Mouse (Mus musculus) retina, adult 2 months (tissue): ENCODE data around the gene C5ar2.
"Not testable (repeated sequence)": the region's sequence is repeated elsewhere in the genome, so short reads cannot be mapped to it uniquely, and the experiment has no call there.

Source experiments
- DNase-seq: peaks from one replicate; pipeline ENCODE4 v3.0.0-alpha.2; 2012; ENCODE audit warnings: low read depth, low spot score

Gene C5ar2

DNA sequence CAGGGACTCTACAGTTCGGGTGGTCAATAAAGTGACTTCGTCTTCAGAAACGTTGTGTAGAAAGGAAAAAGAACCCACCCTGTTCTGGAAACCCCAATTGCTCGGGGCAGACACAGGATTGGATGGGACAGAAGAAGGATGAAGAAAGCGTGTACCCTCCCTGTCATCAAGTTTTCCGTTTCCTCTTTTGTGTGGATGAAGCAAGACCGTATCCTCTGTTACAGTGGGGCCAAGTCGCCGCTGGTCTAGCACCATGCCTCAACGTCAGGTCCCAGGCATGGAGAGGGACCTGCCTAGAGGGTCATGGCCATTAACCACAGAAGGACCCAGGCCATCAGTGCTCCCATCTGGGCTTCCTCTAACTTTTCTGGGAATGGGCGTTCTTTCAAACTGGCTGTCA lies 13.9 kb upstream of the C5ar2 start:
- no peak for DNase-seq

DNA sequence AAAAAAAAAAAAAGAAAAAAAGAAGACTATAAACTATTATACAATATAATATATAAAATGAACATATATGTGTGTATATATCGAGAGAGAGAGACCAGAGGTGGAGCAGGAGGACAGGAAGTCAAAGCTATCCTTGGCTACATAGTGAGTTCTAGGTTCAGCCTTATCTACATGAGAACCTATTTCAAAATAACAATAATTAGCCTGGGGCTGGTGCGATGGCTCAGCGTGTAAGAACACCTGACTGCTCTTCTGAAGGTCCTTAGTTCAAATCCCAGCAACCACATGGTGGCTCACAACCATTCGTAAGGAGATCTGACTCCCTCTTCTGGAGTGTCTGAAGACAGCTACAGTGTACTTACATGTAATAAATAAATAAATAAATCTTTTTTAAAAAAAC lies 12.0 kb upstream of the C5ar2 start:
- DNase-seq = not testable (repeated sequence)

DNA sequence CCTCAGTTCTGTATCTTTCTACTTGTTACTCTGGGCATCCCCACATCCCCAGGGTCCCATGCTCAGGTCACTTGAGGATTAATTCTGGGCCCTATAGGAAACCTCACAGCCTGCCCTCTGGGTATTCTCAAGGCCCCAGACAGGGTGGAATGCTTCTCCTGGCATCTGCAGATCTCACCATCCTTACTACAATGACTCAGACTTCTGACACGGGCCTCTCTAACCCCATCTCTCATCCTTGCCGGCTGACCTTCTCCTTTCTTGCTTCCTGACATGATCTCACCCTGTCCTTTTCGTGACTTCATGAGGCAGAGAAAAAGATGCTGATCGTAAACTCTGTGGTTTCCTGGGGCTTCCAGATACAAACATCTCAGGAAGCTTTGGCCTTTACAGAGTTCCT lies 10.2 kb upstream of the C5ar2 start:
- no peak for DNase-seq

DNA sequence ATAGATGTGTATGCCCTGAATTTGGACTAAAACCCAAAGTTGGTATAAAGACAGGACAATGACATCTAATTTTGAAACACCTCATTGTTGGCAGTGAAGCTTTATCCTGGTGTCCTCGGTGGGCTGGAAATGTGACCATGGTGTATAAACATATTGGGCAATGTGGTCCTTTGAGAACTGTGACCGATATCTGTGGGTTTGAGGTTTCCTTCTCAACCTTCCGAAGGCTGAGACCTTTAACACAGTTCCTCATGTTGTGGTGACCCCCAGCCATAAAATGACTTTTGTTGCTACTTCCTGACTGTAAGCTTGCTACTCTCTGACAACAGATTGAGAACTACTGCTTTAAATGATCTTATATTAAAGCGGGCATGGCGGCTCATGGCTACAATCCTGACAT lies 6.7 kb upstream of the C5ar2 start:
- no peak for DNase-seq

DNA sequence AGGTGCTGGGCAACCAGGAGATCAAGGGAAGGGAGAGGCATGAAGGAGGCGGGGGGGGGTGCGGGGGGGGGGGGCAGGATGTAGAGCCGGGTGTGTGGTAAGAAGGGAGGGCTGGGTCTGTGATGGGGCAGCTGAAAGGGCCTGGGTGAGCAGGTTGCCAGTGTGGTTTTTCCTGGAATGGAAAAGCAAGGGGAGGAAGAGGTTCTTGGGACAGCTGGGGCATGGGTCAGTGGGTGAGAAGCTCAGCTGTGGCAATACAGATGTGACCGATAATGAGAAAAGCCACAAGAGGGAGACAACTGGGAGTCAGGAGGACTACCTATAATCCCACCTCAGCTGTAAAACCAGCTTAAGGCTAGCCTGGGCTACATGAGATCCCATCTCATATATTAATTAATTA lies 2.0 kb upstream of the C5ar2 start:
- DNase-seq = no peak

DNA sequence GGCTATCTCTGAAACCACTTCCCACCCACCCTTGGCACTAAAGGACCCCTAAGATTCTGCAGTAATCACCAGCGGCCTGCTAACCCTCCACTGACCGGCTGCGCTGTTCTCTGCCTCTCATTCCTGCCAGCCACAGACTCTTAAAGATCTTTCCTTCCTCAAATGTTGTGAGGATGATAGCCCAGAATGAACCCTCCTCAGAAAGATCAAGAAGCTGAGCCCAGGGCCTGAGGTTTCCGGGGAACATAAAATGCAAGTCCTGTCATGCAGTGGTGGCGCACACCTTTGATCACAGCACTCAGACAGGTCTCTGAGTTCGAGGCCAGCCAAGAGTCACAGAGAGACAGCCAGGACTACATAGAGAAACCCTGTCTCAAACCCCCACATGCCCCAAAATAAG lies 1.8 kb downstream of the C5ar2 start:
- DNase-seq = no peak

DNA sequence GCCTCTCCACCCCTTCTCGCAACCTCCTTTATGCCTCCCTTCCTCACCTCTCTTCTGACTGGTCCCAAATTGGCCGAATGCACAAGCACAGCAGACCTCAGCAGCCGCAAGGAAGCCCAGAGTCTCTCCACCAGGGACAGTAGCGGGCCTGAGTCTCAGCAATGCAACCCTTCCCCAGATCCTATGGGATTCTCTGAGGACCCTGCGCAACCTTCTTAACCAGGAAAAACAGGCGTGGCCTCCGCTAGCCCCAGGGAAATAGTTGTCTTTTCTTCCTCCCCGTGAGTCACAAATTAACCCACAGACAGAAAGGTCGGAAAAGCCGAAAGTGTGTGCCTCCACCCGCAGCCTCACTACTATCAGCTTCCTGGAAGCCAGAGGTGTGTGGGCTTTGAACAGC lies 2.2 kb downstream of the C5ar2 start:
- no peak for DNase-seq

DNA sequence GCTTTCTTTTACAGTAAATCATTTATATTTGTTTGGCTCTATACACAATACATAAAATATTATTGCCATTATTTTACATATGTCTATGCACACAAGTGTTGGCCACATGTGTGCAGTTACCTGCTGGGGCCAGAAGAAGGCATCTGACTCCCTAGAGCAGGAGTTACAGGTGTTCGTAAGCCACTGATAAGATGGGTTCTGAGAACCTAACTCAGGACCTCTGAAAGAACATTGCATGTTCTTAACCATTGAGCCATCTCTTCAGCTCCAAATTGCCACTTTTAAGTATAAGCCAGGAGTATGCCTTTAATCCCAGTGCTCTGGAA lies 3.0 kb downstream of the C5ar2 start:
- no peak for DNase-seq

DNA sequence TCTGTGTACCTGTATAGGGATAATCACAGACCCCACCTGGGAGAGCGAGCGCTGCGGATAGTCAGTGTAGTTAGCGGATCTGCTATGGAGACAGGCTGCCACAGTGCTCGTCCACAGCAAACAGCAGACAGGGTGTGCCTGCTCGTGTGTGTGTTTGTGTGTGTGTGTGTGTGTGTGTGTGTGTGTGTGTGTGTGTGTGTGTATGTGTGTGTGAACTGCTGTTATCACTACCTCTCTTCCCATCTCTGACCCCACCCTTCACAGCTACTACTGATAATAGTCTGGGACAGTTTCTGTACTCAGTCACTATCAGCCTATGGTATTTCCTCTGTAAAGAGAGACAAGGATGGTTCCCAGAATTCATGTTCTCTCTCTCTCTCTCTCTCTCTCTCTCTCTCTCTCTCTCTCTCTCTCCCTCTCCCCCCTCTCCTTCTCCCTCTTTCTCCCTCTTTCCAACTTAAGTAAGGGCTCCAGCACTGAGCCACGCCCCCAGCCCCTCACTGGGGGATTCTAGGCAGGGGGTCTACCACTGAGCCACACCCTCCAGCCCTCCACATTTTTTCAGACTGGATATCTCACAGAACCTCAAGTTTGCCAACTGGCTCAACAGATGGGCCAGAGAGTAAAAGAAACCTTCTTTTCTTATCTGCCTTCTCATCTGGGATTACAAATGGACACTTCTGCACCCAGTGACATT lies 3.5 kb downstream of the C5ar2 start:
- DNase-seq = no peak

DNA sequence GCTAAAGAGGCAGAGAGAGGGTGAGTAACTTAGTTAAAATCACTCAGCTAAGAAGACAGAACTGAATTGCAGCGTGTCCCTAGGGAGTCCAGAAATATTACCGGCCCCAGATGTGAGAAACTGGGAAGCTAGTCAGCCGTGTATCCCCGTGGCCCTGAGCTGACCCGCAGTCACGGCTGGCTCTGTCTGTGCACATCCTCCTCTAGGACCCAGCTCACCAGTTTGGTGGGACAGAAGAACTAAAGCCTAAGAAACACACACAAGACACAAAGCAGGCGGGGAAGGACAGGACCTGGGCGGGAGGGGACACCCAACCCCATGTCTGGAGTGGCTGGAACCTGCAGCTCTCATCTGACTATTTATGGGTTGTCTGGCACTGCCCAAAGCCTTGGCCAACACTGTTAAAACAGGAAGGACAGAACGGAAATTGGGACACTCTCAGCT lies 4.4 kb downstream of the C5ar2 start:
- no peak for DNase-seq

DNA sequence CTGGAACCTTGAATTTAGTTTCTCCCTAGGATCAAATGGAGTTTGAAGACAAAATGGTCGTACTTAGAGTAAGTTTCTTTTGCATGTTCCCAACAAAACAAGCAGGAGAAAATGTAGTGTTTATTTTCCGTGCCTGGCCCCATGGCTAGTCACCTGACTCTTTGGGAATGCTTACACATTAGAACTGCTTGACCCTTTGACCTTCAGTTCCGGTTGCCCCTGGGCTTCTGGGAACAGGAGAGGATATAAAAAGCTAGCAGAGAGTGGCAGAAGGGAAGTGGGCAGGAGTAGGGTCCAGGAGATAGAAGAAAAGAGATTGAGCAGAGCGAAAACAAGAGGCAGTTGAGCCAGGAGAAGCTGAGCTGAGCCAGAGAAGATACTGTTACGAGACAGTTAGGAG lies 14.1 kb downstream of the C5ar2 start:
- DNase-seq = no peak

DNA sequence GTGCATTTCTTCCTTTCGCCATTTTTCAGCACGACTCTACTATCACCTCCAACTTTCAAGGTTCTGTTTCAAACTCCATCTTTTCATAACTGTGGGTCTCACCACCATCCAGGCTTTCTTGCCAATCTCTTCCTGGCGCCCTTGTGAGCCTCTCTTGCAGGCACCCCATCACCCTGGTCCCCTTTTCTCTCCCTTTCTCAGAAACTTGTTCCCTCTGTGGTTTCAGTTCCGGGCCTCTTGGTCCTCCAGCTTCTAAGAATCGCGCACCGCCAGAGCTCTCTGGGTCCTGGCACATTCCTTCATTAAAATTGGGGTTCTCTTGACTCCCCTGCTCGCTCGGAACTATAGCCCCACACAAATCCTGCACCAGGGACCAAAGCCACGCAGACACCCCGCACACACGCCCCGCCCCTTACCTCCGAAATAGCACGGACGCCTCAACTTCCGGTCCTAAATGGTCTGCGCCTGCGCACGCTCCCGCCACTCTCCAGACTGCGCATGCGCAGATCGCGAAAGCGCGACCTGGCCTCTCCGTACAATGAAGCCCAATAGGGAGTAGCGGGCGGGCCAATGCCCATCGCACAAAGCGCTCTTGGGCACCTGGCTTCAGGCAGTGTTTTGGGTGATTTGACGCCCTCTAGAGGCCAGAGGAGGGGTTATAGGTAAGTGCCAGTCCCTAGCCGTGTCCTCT lies 22.2 kb downstream of the C5ar2 start, which contains the start of gene Dhx34:
TSS of gene Dhx34 (minus strand) at position 456 of the 691 bp plus-strand sequence.
- DNase-seq = peak; percentile 95

DNA sequence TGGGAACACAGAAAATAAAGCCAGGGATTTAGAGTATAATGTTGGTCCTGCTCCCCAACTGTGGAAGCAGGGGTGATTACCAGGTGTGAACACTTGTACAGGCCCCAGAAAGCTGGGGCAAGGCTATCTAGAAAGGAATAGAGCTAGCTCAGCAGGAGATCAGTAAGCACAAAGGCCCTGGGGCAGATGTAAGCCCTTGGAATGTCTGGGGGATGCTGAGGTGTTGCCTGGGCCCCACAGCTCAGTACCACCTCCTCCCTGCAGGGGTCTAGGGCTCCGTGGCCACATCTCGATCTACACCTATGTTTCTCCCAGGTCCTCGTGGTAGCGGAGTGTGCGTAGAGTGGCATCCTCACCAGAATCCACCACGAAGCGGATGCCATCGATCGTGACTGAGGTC lies 30.0 kb downstream of the C5ar2 start:
- DNase-seq = no peak

DNA sequence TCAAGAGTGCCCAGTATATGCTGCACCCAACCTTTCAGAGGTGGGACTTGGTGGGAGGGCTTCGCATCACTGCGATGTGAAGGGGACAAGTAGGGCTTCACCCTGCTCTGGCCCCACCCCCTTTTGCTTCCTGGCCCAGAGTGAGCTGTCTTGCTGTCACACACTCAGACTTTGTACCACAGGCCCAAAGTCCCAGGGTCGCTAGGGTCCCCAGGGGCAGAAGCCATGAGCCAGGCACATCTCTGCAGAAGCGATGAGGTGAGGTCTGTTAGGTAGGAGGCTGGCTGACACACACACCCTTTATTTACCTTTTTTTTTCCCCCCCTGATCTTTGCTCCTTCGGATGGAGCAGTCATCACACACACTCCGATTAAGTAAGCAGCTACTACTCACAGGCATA lies 30.8 kb downstream of the C5ar2 start:
- no peak for DNase-seq

DNA sequence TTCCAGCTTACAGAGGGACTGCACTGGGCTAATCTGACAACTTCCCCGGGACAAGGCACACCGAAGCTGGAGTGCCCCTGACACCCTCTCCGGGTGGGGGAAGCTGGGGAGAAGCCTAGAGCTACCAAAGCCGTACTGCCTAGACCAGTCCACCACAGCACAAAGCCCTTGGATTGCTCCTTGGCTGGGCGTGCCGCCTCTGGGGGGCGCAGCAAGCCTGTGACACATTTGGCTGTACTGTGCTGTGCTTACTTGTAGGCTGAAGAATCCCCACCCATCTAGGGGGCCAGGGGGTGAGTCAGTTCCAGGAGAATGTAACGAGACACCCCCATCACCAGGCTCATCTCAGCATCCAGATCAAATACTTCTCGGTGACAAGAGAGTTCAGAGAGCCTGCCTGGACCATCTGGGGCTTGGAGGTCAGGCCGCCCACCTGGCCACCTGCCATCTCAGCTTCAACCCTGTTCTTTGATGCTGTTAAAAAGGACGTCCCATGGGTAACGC lies 33.0 kb downstream of the C5ar2 start:
- DNase-seq = no peak

DNA sequence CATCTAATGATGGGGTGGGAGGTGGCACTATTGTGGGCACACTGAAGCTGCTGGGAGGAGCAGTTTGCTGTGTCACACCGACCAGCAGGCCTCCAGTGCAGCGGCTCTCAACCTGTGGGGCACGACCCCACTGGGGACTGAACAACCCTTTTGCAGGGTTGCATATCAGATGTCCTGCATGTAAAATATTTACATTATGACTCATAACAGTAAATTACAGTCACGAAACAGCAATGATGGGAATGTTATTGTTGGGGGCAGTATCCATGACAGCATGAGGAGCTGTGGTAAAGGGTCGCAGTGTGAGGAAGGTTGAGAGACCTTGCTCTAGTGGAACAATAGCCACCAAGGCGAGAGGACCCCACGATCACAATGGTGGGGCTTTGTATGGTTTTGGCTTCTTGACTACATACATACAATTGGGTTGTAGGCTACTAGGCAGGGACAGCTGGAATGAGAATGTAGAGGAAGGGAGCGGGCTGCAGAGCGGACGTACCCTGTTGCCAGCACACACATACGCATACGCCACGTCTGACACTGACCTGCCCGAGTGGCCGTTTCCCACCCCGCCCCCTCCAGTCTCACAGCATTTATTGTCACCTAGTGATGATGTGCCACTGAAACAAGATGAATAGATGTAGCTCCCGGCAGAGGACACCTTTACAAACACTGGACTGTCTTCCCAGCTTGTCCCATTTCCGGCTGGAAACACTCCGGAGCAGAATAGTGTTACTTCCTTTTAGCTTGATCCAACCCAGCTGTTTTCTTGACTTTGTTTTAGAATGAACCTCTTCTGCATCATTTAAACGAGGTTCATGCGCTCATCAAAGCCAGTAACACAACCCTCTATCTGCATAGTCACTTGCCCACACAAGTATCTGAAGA lies 34.9 kb downstream of the C5ar2 start:
- DNase-seq = no peak

DNA sequence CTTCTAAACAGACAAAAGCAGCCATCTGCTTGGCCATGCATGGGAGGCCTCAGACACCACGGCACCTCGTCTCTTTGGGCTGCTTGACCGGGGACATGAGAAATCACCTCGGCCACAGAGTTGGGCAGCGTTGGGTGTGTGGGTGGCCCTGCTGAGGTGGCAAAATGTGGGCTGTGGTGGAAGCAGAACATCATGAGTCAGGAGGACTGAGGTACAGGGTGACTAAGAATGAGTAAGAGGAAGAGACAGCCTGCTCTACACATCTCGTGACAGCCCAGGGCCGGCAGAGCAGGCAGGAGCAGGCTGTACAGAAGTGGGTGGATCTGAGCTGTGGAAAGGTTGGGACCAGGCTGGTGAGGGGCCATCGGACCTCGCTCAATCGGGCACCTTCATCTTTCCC lies 36.5 kb downstream of the C5ar2 start:
- no peak for DNase-seq

DNA sequence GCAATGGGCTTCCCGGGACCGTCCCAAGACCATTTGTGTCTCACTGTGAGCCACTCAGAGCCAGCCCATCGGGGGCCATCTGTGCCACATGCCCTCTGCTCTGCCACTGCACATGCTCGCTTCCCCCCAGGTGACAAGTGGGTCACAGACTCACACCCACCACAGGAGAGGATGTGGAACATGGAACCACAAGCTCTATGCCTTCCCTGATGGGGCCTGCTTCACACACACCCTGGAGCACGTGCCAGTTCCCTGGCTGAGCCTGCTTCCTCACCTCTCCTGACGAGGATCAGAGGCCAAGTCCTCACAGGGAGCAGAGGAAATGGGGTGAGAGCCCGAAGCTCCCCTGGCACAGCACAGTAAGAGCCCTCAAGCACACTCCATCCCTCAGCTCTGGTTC lies 36.9 kb downstream of the C5ar2 start:
- DNase-seq = no peak

DNA sequence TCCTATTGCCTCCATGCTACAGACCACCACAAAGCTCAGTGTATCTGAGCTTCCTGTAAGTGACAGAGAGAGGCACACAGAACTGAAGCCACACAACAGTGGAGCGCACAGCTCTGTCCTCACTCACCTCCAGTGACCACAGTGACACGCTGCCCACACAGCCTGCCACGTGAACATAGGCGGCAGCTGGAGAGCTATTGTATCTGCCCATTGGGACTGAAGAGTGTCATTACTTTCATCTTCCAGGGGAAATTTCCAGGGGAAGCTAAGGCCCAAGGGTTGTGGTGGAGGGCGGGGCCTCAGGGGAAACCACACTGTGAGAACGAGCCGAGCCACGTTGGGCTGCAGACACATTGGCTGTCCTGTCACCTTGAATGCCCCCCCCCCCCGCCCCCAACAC lies 39.2 kb downstream of the C5ar2 start:
- no peak for DNase-seq

DNA sequence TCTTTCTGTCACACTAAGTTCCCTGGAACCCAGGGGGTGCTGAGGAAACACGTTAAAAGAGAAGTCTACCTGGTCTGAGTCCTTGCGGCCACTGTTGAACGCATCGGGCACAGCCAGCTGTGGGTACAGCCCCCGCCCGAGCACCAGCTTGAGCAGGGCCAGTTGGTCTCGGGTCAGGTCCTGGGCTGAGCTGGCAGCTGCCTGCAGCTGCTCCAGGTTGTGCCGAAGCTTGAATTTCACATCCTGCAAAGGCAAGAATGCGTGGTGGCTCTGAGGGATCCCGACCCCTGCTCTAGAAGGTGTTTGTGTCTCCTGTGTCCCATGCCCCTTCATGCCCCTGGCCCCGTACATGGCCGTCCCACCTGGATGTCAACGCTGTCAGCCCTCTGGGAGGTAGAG lies 40.5 kb downstream of the C5ar2 start:
- no peak for DNase-seq

DNA sequence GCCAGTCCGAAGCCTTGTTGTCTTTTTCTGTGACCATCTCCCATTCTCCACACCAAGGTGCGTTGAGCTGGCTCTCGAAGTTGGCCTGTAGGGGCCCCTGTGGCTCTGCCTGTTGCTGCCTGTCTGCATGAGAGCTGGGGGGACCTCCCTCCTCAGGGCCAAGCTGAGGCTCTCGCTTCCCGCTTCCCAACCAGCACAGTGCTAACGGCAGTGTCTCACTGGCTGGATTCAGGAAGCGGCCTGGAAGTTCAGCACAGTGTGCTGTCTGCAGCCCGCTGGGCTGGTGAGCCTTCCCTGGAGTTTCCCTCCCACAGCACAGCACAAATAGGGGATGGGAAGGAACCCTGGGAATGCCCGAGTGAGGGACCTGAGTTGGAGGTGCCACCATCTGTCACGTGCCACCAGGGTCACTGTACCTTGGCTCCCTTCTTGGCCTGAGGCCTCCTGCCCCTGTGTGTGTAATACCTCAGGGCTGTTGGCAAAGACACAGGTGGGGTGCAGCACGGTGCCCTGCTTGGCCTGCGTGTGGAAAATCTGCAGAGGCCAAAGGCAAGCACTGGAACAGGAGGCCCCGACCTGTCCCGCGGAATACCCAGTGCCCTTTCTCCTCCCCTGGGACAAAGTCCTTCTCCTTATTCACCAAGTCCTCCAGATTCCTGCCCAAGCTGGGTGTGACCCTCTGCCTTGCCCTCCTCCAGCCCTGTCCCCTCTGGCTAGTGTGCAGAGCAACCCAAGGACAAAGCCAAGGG lies 41.0 kb downstream of the C5ar2 start:
- DNase-seq = no peak

DNA sequence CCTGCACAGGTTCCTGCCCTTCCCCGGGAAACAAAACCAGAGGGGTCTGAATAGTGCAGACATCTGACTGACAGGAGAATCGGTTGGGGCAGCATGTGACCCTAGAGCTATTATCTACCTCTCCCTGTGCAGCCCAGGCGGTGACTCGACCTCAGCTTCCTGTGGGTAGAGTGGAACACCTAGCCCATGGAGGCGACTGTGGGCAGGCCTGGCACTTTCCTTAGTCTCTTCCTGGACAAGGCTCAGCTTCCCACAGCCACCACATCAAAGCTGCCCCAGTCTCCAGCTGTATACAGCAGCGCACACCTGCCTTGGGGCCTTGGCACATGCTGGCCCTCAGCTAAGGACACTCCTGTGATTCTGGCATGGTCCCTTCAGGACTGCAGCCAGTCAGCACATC lies 42.8 kb downstream of the C5ar2 start:
- no peak for DNase-seq
